Mouse (Mus musculus) heart, adult 9 months (tissue): ENCODE measurements around the gene Ung.
A peak's percentile ranks its signal among the peaks of the same experiment; 100 is the strongest.

Experiments used
- DNase-seq, 2 experiments: peaks; one replicate each; pipeline ENCODE4 v3.0.0; 2022; ENCODE audit warnings: low spot score in 2 of 2

The Ung gene

GRCm38 (mm10) chr5:114163117-114163696, 33.0 kb downstream of the Ung start:
- no peak for DNase-seq

- no peak for DNase-seq
Observed at GRCm38 (mm10) chr5:114170345-114170744, 40.2 kb downstream of the Ung start.

DNA sequence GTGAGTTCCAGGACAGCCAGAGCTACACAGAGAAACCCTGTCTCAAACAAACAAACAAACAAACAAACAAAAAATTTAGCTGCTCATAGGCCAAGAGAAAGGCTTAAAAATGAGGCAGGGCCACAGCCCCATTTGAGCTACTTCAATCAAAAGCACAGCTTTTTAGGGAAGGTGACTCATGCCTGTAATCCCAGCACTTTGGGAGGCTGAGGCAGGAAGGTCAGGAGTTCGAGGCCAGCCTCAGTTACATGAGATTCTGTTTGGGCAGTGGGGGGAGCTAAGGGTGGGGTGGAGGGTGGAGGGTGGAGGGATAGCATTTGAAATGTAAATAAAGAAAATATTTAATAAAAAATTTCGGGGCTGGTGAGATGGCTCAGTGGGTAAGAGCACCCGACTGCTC, 42.8 kb downstream of the Ung start:
- no peak for DNase-seq

GRCm38 (mm10) chr5:114173458-114173857, 43.3 kb downstream of the Ung start:
- DNase-seq = no peak

GRCm38 (mm10) chr5:114173877-114174581, 43.8 kb downstream of the Ung start:
- DNase-seq = no peak

GRCm38 (mm10) chr5:114174639-114175038, 44.5 kb downstream of the Ung start:
- peak in 1 of 2 experiments; percentile 49 for DNase-seq

- peak; percentile 97 to 98 for DNase-seq
Observed at GRCm38 (mm10) chr5:114175596-114176171, 45.5 kb downstream of the Ung start.

- DNase-seq = no peak
Observed at GRCm38 (mm10) chr5:114176548-114177400, 46.6 kb downstream of the Ung start.

DNA sequence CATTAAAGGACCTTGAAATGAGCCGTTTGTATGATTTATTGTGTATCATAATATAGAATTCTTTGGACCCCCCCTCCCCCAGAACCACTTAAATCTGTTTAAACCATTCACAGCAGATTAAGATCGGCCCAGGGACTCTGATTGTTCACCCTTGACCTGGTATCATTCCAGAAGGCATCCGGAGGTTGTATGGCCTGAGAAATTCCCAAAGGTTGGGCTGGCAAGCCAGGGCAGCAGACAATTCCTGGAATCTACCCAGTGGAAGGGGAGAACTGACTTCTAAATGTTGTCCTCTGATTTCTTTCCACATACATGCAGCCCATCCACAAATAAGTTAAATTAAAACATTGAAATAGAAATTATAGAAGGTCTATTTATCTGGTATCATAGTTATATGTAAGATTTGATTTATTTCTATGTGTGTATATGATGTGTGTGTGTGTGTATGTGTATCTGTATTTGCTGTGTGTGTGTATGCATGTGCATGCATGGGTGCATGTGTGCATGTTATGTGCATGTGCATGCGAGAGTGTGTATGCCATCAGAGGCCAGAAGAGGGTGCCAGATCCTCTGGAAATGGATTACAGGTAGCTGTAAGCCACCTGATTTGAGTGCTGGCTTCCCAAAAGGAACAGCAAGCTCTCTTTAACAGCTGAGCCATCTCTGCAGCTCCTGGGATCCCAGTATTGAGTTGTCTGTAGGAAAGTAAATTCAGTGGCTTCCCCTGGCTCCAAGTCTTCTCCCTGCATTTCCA, 48.0 kb downstream of the Ung start:
- DNase-seq = no peak

DNA sequence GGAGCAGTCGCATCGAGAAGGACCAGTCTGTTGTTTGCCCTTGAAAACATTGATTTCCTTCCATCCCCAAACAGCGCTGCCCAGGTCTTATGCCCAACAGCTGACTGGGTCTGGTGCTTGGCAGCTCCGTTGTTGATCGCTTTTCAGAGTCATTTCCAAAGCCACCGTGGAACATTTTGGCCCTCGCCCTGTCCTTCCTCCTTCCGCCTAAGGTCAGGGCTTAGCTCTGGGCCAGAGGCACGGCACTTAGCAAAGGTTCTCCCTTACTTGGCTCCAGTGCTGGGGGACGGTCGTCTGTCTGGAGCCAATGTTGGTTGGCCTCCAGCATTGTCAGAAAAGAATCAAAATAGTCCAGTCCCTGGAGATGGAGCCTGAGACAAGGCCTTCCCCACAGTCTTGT, 49.4 kb downstream of the Ung start:
- DNase-seq = peak; percentile 87 to 88

DNA sequence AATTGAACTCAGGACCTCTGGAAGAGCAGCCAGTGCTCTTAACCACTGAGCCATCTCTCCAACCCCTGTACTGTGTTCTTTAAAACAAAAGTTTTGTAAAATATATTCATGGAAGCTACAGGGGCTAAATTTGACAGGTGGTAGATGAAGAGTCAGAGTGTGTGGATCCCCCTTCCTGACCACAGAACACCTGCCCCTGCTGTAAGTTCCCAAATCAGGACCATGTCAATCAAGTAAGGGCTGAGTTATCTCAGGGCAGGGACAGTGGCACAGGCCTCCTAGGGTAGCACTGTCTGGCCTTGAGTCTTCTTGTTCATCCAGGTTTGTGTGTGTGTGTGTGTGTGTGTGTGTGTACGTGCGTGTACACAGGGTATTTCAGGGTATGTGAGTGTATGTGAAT, 53.3 kb downstream of the Ung start:
- DNase-seq = no peak

GRCm38 (mm10) chr5:114187108-114187507, 56.9 kb downstream of the Ung start:
- DNase-seq = no peak
